Comparison of ENCODE assay signal across 8 mouse cellular contexts in the genomic region with DNA sequence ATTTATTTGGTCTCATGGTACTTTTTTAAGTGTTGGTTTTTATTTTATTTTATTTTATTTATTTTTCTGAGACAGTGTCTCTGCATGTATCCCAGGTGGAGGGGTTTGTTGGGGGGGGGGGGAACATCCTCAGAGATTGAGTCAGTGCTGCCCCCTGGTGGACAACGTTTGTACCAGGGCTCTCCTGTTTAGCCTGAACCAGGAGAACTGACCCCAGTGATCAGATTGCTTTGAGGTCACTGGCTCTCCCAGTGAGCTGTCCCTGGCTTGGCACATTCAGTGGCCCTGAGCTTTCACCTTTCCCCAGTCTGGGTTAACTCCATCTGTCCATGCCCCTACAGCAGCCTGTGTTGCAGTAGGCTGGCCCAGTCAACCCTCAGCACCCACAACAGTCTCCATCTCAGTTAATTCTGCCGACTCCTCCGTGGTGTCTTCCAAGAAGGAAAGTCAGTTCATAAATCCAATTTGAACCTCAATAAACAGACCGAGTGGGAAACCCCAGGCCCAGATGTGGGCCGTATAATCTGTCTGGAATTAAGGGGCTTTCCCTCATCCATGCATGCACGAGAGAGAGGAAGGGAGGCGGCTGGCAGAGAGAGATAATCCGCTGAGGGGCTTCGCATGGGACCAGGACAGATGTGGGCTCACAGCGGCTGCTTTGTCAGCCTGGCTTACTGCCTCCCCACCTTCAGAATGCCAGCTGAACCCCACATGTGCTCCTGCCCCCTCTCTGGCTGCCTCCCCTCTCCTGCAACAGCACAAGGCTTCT. TPM values are rescaled to one million over a fixed set of nuclear protein-coding genes. Genes with fewer than 3 reads are reported as not detected.
DNase-seq lines count a peak whose midpoint lies in the region; ATAC-seq and TF ChIP-seq lines count a peak whose summit lies in the region.

No protein-coding gene starts in this region.

- no peak overlapping the region for H3K9ac ChIP-seq in heart, postnatal 0 days (replicated peaks; ENCODE audit: low read depth, low read length)

- ATAC-seq in heart, postnatal 0 days (ENCODE audit: insufficient read depth, low read depth), result no peak

- no peaks in the 10 kb centered on the region for H3K4me1 ChIP-seq in heart, postnatal 0 days (ENCODE audit: control insufficient read depth, insufficient read depth)
- H3K4me1 ChIP-seq in midbrain, embryonic 10.5 days, result 0 out of 2 replicates have a peak, but pooled peaks cover 2% of the 10 kb centered on the region

- H3K27me3 ChIP-seq in heart, postnatal 0 days (ENCODE audit: control insufficient read depth, insufficient read depth, low read length), result peaks cover 37% of the 10 kb centered on the region
- peaks cover 16% of the 10 kb centered on the region for H3K27me3 ChIP-seq in midbrain, embryonic 10.5 days (ENCODE audit: low read depth, poor library complexity, severe bottlenecking)

- peak; percentile 53 for TF ChIP-seq CTCF in heart, postnatal 0 days (IDR thresholded peaks at IDR 0.05; ENCODE audit: low read depth)

- H3K9me3 ChIP-seq in heart, postnatal 0 days (replicated peaks; ENCODE audit: control insufficient read depth, low read length), result no peaks in the 10 kb centered on the region
- H3K9me3 ChIP-seq in midbrain, embryonic 10.5 days (replicated peaks), result no peaks in the 10 kb centered on the region

- no peak overlapping the region for H3K4me3 ChIP-seq in heart, postnatal 0 days (ENCODE audit: low read depth, low read length)
- H3K4me3 ChIP-seq in midbrain, embryonic 10.5 days, result no peak overlapping the region

- no peak for TF ChIP-seq EP300 in heart, postnatal 0 days (IDR thresholded peaks at IDR 0.05; ENCODE audit: low read depth)

- H3K27ac ChIP-seq in heart, postnatal 0 days (ENCODE audit: low read depth), result no peak overlapping the region
- no peak overlapping the region for H3K27ac ChIP-seq in midbrain, embryonic 10.5 days (replicated peaks)

- H3K4me2 ChIP-seq in heart, postnatal 0 days (ENCODE audit: low read depth, low read length), result no peak overlapping the region

- no peaks in the 10 kb centered on the region for H3K36me3 ChIP-seq in heart, postnatal 0 days (replicated peaks; ENCODE audit: control insufficient read depth, insufficient read depth, low read length)
- H3K36me3 ChIP-seq in midbrain, embryonic 10.5 days, result no peaks in the 10 kb centered on the region

- DNase-seq in gastrocnemius, adult 18-20 months (ENCODE audit: low spot score), result peak; percentile 56
- DNase-seq in gastrocnemius, postnatal 25 days, result no peak
- peak; percentile 48 for DNase-seq in NIH3T3 (ENCODE audit: low read depth)
- DNase-seq in embryo, embryonic 10.5 days (ENCODE audit: low spot score), result peak; percentile 75
- DNase-seq in heart, postnatal 0 days (ENCODE audit: low spot score), result no peak
- DNase-seq in layer of hippocampus, adult 9-11 months, result peak; percentile 35
- DNase-seq in midbrain, embryonic 10.5 days (ENCODE audit: low spot score), result peak; percentile 50
- DNase-seq in testis, postnatal 14 days (ENCODE audit: low spot score), result peak; percentile 48

- WGBS in heart, postnatal 0 days, result 53% methylated on average over 10 of the region's 10 CpGs
- 68% methylated on average over 10 of the region's 10 CpGs for WGBS in midbrain, embryonic 10.5 days

RNA-seq across cellular contexts. Expression of a gene that starts 7.7 kb away (rescaled TPM):
- total RNA-seq in gastrocnemius, adult 18-20 months (2021), result not detected
- not detected for total RNA-seq in gastrocnemius, postnatal 25 days (2021)
- total RNA-seq in heart, postnatal 0 days (2014; rRNA removed; ENCODE audit: low replicate concordance), result 0.12 and 3.0 TPM in 2 replicates
- 0.25 and 0.27 TPM in 2 replicates for polyA plus RNA-seq in heart, postnatal 0 days (2015; fragmentation: Nextera tagmentation; extraction: Ambion mirVana)
- not detected in 2 replicates for polyA plus RNA-seq in midbrain, embryonic 10.5 days (2016; fragmentation: Nextera tagmentation; extraction: Ambion mirVana)

RNA-seq across cellular contexts. Expression of a gene that starts 9.7 kb away (rescaled TPM):
- total RNA-seq in gastrocnemius, adult 18-20 months (2021), result 1 to 10 TPM; 1.2 TPM
- 1 to 10 TPM; 2.0 to 3.9 TPM for total RNA-seq in gastrocnemius, postnatal 25 days (2021)
- 1.1 and 2.2 TPM in 2 replicates for total RNA-seq in heart, postnatal 0 days (2014; rRNA removed; ENCODE audit: low replicate concordance)
- polyA plus RNA-seq in heart, postnatal 0 days (2015; fragmentation: Nextera tagmentation; extraction: Ambion mirVana), result 1.6 and 2.3 TPM in 2 replicates
- polyA plus RNA-seq in midbrain, embryonic 10.5 days (2016; fragmentation: Nextera tagmentation; extraction: Ambion mirVana), result 1.5 and 1.8 TPM in 2 replicates

RNA-seq across cellular contexts. Expression of a gene that starts 20.7 kb away (rescaled TPM):
- total RNA-seq in gastrocnemius, adult 18-20 months (2021), result not detected
- not detected for total RNA-seq in gastrocnemius, postnatal 25 days (2021)
- total RNA-seq in heart, postnatal 0 days (2014; rRNA removed; ENCODE audit: low replicate concordance), result not detected in 2 replicates
- polyA plus RNA-seq in heart, postnatal 0 days (2015; fragmentation: Nextera tagmentation; extraction: Ambion mirVana), result not detected in 2 replicates
- polyA plus RNA-seq in midbrain, embryonic 10.5 days (2016; fragmentation: Nextera tagmentation; extraction: Ambion mirVana), result 0.07 TPM in 2 replicates

RNA-seq across cellular contexts. Expression of a gene that starts 45.4 kb away (rescaled TPM):
- total RNA-seq in gastrocnemius, adult 18-20 months (2021), result not detected
- total RNA-seq in gastrocnemius, postnatal 25 days (2021), result not detected
- total RNA-seq in heart, postnatal 0 days (2014; rRNA removed; ENCODE audit: low replicate concordance), result not detected in 2 replicates
- polyA plus RNA-seq in heart, postnatal 0 days (2015; fragmentation: Nextera tagmentation; extraction: Ambion mirVana), result not detected in 2 replicates
- 0.06 and 0.09 TPM in 2 replicates for polyA plus RNA-seq in midbrain, embryonic 10.5 days (2016; fragmentation: Nextera tagmentation; extraction: Ambion mirVana)

Comparison
In these comparisons a context has a peak if more than half of its experiments do, and no peak if none do; other contexts are left out.
1. DNase-seq: peak in gastrocnemius, adult 18-20 months (single experiment), NIH3T3 (single experiment), embryo, embryonic 10.5 days (single experiment), layer of hippocampus, adult 9-11 months (single experiment), midbrain, embryonic 10.5 days (single experiment) and testis, postnatal 14 days (single experiment); none in gastrocnemius, postnatal 25 days (single experiment) and heart, postnatal 0 days (single experiment).